Mouse (Mus musculus) embryonic facial prominence, embryonic 11.5 days (tissue): ENCODE data around the gene Sema3a. TPM values are rescaled to one million over a fixed set of nuclear protein-coding genes. Genes with fewer than 3 reads are reported as not detected.
A peak's percentile ranks its signal among the peaks of the same experiment; 100 is the strongest.

Experiments
- ATAC-seq: fragments of 200-750 bp; cut with Nextera tagmentation; replicated peaks from 2 replicates; pipeline ENCODE4 v1.8.0; 2017; ENCODE audit warnings: low read depth; ENCODE audit not compliant: insufficient number of reproducible peaks, low FRiP score, low TSS enrichment
- DNase-seq: peaks from one replicate; pipeline ENCODE4 v3.0.0-alpha.2; 2015; ENCODE audit warnings: low spot score
- H3K27ac ChIP-seq: fragments of 300-500 bp; sonication (generic); replicated peaks from 2 replicates; pipeline ENCODE4 v1.5.1; 2014; ENCODE audit warnings: mild to moderate bottlenecking, low read depth, low read length, control low read depth
- H3K27me3 ChIP-seq: fragments of 300-500 bp; sonication (generic); 2 replicates; pipeline ENCODE4 v1.6.1; 2014; ENCODE audit warnings: mild to moderate bottlenecking, low read length, moderate library complexity, mixed read lengths; ENCODE audit not compliant: control insufficient read depth, insufficient read depth
- H3K36me3 ChIP-seq: fragments of 300-500 bp; sonication (generic); replicated peaks from 2 replicates; pipeline ENCODE4 v1.6.1; 2014; ENCODE audit warnings: low read depth, mild to moderate bottlenecking, low read length, moderate library complexity, mixed read lengths; ENCODE audit not compliant: control insufficient read depth, insufficient read depth
- H3K4me1 ChIP-seq: fragments of 300-500 bp; sonication (generic); 2 replicates; pipeline ENCODE4 v1.6.1; 2014; ENCODE audit warnings: low read length, mixed read lengths; ENCODE audit not compliant: control insufficient read depth, insufficient read depth
- H3K4me2 ChIP-seq: fragments of 300-500 bp; sonication (generic); 2 replicates; pipeline ENCODE4 v1.6.1; 2014; ENCODE audit warnings: low read depth, mild to moderate bottlenecking, control low read depth, low read length, moderate library complexity
- H3K4me3 ChIP-seq: fragments of 300-500 bp; sonication (generic); 2 replicates; pipeline ENCODE4 v1.5.1; 2014; ENCODE audit warnings: low read depth, low read length, control low read depth
- H3K9ac ChIP-seq: fragments of 300-500 bp; sonication (generic); replicated peaks from 2 replicates; pipeline ENCODE4 v1.6.1; 2014; ENCODE audit warnings: mild to moderate bottlenecking, control low read depth, low read length
- H3K9me3 ChIP-seq: fragments of 300-500 bp; sonication (generic); replicated peaks from 2 replicates; pipeline ENCODE4 v1.6.1; 2016; ENCODE audit warnings: mild to moderate bottlenecking, low read length, inconsistent platforms, mixed read lengths; ENCODE audit not compliant: control insufficient read depth
- WGBS: fragments of 180-500 bp; shearing (Covaris S2); extraction: QIAGEN DNeasy Blood & Tissue Kit; methylation state at CpG from one replicate; pipeline ENCODE4 v1.1.7; 2014; 5-methylcytosine and 5-hydroxymethylcytosine counted together
- polyA plus RNA-seq: library from polyadenylated mRNA; unstranded; fragments of >200 nt; fragmentation: Nextera tagmentation; extraction: Ambion mirVana; gene quantifications from 2 replicates; pipeline ENCODE4 v1.2.1, GENCODE M21; 2014

The Sema3a gene
- polyA plus RNA-seq, 1 experiment from 2014 or later: 56.3 TPM

DNA sequence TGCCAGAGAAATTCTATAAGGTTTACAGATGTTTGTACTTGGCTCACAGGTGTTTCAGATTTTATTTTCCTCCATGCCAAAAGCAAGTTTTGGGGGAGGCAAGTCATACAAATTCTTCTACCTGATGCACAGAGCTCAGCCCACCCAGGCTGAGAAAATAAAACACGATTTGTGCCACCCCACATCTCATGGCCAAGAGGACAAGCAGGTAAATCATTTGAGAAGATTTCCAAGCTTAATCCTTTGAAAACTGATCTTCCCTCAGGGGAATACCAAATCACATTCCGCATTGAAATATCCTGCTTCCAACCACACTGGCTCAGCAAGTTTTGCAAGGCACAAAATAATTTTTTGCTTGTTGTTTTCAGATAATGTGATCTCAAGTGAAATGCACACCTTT lies 206.2 kb downstream of the Sema3a start:
- H3K4me1 ChIP-seq: no peaks in the 10 kb centered on the region
- H3K9ac ChIP-seq: no peak overlapping the region
- no peak overlapping the region for H3K4me2 ChIP-seq
- H3K9me3 ChIP-seq: no peaks in the 10 kb centered on the region
- H3K4me3 ChIP-seq: no peak overlapping the region
- ATAC-seq (no peak), DNase-seq (peak; percentile 74)
- WGBS: 20% methylated on average over 2 of the region's 2 CpGs
- no peak overlapping the region for H3K27ac ChIP-seq
- H3K27me3 ChIP-seq: no peaks in the 10 kb centered on the region
- H3K36me3 ChIP-seq: no peaks in the 10 kb centered on the region

GRCm38 (mm10) chr5:13337665-13338064 lies 212.5 kb downstream of the Sema3a start:
- Histone ChIP-seq H3K27me3 (no peaks in the 10 kb centered on the region), H3K4me1 (no peaks in the 10 kb centered on the region), H3K4me2 (no peak overlapping the region), H3K4me3 (no peak overlapping the region), H3K27ac (no peak overlapping the region), H3K9ac (no peak overlapping the region), H3K36me3 (no peaks in the 10 kb centered on the region), H3K9me3 (no peaks in the 10 kb centered on the region)
- 88% methylated on average over 1 of the region's 1 CpGs for WGBS
- ATAC-seq (no peak), DNase-seq (no peak)

GRCm38 (mm10) chr5:13347068-13347467 lies 221.9 kb downstream of the Sema3a start:
- Histone ChIP-seq H3K4me3 (no peak overlapping the region), H3K9me3 (no peaks in the 10 kb centered on the region), H3K36me3 (no peaks in the 10 kb centered on the region), H3K27me3 (no peaks in the 10 kb centered on the region), H3K4me2 (no peak overlapping the region), H3K27ac (no peak overlapping the region), H3K9ac (no peak overlapping the region), H3K4me1 (no peaks in the 10 kb centered on the region)
- ATAC-seq (no peak), DNase-seq (no peak)
- 66% methylated on average over 4 of the region's 4 CpGs for WGBS

DNA sequence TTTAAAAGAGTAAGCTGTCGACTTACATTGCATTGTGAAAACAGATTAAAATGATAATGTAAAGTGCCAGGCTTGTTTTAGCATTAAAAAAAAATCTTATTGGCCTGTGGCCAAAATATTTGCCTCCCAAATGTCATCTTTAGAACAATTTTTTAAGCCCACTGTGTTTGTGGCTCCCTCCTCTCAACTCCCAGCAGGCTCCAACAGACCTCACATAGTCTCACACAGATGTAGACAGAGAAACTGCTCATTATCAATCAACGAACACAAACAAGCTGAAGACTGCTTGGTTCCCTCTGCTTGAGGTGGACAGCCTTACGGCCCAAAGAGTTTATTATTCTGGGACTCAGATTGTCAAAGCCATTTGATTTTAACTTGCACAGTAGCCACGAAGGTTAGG lies 226.4 kb downstream of the Sema3a start:
- H3K36me3 ChIP-seq: no peaks in the 10 kb centered on the region
- H3K4me2 ChIP-seq: no peak overlapping the region
- no peak for ATAC-seq
- H3K9me3 ChIP-seq: no peaks in the 10 kb centered on the region
- peak; percentile 18 for DNase-seq
- H3K9ac ChIP-seq: no peak overlapping the region
- no peak overlapping the region for H3K27ac ChIP-seq
- 37% methylated on average over 4 of the region's 4 CpGs for WGBS
- H3K27me3 ChIP-seq: no peaks in the 10 kb centered on the region
- H3K4me3 ChIP-seq: no peak overlapping the region
- no peaks in the 10 kb centered on the region for H3K4me1 ChIP-seq

- WGBS: 52% methylated on average over 1 of the region's 1 CpGs
- Histone ChIP-seq H3K27me3 (no peaks in the 10 kb centered on the region), H3K36me3 (no peaks in the 10 kb centered on the region)
Measured at GRCm38 (mm10) chr5:13352995-13353394, 227.8 kb downstream of the Sema3a start.

DNA sequence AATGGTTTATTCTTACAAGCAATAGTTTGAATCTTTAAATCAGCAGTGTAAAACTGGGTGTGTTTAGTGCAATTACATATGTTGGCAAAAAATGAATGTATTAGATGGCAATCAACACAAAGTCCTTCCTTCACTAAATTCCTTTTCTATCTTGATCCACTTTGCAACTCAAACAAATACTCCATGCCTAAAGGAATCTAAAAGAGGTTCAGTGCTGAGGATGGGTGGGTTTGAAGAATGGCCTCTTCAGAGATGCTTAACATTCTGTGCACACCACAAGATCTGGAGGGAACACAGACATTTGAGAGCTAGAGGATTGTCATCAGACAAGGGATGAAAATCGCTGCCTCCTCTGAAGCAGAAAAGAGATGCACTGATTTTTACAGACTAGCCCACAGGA lies 228.3 kb downstream of the Sema3a start:
- no peak overlapping the region for H3K27ac ChIP-seq
- H3K4me2 ChIP-seq: no peak overlapping the region
- DNase-seq (no peak), ATAC-seq (no peak)
- no peak overlapping the region for H3K9ac ChIP-seq
- H3K4me1 ChIP-seq: no peaks in the 10 kb centered on the region
- no peaks in the 10 kb centered on the region for H3K27me3 ChIP-seq
- WGBS: 78% methylated on average over 1 of the region's 1 CpGs
- H3K9me3 ChIP-seq: no peaks in the 10 kb centered on the region
- H3K36me3 ChIP-seq: no peaks in the 10 kb centered on the region
- H3K4me3 ChIP-seq: no peak overlapping the region

More at GRCm38 (mm10) chr5:13352995-13353394, 227.8 kb downstream of the Sema3a start:
- DNase-seq: no peak
- Histone ChIP-seq H3K9me3 (no peaks in the 10 kb centered on the region), H3K9ac (no peak overlapping the region), H3K4me3 (no peak overlapping the region), H3K4me2 (no peak overlapping the region), H3K27ac (no peak overlapping the region), H3K4me1 (no peaks in the 10 kb centered on the region)
- no peak for ATAC-seq

DNA sequence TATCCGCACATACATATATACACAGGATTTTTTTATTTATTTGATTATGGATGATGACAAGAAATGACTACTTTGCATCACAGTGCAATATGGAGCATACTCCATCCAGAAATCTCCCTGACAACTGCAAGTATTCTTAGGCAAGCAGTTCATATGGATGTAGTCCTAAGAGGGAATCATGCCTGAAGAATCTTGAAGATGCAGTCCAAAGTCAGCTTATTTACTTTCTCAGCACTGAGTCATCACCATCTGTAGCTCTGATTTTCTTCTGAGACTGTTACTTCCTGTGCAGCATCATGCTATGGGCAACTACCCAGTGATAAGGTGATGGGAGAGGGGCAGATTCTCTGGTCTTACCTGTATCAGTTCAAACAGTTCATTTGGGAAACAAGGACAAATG lies 229.7 kb downstream of the Sema3a start:
- no peak for DNase-seq
- H3K9ac ChIP-seq: no peak overlapping the region
- no peak overlapping the region for H3K4me2 ChIP-seq
- no peaks in the 10 kb centered on the region for H3K36me3 ChIP-seq
- H3K4me1 ChIP-seq: no peaks in the 10 kb centered on the region
- ATAC-seq: no peak
- H3K27me3 ChIP-seq: no peaks in the 10 kb centered on the region
- H3K4me3 ChIP-seq: no peak overlapping the region
- WGBS: 87% methylated on average over 1 of the region's 1 CpGs
- H3K27ac ChIP-seq: no peak overlapping the region
- no peaks in the 10 kb centered on the region for H3K9me3 ChIP-seq

DNA sequence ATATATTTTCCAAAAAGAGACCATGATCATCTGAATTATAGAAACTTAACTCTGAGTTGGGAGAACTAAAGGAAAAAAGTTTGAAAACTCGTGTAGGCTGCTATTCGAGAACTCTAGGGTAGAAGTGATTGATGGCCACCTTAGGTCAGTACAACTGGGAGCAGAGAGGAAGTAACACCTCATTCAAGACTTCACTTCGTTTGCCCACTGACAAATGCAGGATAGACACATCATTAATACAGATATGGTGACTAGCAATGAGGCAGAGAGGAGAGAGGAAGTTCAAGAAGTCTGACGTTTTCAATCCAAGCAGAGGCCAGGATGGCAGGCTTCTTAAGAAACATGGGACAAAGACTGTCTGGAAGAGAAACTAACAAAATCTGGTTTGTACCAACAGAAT lies 233.6 kb downstream of the Sema3a start:
- H3K9me3 ChIP-seq: no peaks in the 10 kb centered on the region
- ATAC-seq: no peak

More for the DNA sequence above, 233.6 kb downstream of the Sema3a start:
- 40% methylated on average over 4 of the region's 4 CpGs for WGBS
- Histone ChIP-seq H3K27ac (no peak overlapping the region), H3K4me2 (no peak overlapping the region), H3K4me3 (no peak overlapping the region), H3K9ac (no peak overlapping the region), H3K36me3 (no peaks in the 10 kb centered on the region), H3K4me1 (no peaks in the 10 kb centered on the region), H3K27me3 (no peaks in the 10 kb centered on the region)
- DNase-seq: no peak
